Mouse (Mus musculus): Measurements from ENCODE around the gene Inca1.

Inca1 gene

DNA sequence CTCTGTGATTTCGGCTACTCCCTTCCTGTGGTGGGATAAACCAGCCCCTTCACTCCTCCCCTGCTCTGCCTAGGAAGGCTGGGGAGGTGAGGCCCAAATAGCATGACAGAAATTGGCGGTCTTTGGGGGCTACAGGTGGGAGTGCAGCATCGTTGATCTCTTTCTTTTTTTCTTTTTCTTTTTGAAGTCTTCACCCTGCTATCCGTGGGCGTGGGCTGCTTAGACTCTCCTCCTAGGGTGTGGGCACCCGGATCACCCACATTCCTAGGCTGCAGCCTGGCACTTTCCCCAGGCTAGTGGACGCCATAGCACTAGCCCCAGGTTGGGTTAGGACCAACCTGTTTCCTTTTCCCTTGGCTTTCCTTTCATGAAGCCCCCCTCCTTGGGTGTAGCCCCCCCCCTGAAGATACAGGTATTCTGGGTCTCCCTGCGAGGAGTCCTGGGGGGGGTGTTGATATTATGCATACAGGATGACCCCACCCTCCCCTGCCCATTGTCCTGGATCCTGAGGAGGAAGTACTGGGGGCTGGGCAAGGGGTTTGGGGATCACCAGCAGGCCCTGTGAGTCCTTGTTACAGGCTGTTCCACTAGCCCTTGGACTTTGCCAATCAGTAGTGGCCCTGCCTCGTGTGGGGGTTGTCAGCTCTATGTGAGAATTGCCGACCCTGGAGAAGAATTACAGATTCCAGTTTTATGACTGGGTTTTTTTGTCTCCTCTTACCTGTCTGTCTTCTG, 1.4 kb upstream of the Inca1 start:
- DNase-seq (ENCODE audit: low read depth): no peak

DNA sequence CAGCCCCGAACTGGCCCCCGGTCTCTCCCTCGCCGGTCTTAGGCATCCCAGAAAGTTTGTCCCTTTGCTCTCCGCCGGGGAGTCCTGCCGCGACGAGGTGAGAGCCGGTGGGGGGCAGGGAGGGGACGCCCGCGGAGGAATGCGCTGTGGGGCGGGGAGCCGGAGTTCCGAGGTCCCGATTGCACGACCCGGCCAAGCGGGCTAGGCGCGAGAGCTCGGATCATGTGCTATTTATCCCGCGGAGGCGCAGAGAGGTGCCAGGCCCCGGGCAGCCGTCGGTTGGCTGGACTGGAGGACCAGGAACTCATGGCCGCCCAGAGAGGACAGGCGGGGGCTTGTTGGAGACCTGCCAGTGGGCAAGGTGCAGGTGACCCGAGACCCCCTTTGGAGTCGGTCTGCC, 658 bp upstream of the Inca1 start:
- no peak for DNase-seq (ENCODE audit: low read depth)

- no peak for DNase-seq (ENCODE audit: low read depth)
These were observed 904 bp downstream of the Inca1 start for GRCm38 (mm10) chr11:70699051-70699450.

GRCm38 (mm10) chr11:70697376-70697775, 2.6 kb downstream of the Inca1 start:
- DNase-seq (ENCODE audit: low read depth): no peak

DNA sequence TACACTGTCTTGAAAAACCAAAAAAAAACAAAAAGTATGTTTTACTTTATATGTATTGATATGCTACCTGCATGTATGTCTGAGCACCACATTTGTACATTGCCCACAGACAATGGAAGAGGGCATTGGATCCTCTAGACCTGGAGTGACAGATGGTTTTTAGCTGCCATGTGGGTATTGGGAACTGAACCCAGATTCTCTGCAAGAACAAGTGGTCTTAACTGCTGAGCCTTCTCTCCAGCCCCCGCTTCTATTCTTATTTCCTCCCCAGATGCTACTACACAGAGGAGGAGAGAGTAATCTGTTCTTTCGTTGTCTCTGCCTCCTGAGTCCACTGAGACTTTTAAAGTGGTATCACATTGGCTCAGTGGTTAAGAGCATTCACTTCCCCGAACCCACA, 6.5 kb downstream of the Inca1 start:
- no peak for DNase-seq (ENCODE audit: low read depth)

DNA sequence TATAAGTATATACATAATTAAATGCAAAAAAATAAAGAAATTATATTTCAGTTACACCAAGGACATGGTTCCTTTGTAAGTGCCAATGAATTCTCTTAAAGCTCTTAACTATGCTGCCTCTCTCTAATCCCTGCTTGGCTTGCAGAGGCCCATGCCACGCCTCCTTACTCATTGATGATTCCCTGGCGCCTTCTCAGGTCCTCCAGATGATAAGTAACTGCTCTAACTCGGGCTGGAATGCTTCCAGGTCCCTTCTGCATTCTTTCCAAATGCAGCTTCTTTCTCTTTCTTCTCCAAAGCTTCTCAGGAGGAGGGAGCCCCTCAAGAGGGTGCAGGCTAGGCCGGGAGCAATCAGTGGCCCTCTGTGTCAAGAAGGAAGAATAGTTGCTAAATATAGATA, 10.4 kb downstream of the Inca1 start:
- DNase-seq (ENCODE audit: low read depth): no peak

DNA sequence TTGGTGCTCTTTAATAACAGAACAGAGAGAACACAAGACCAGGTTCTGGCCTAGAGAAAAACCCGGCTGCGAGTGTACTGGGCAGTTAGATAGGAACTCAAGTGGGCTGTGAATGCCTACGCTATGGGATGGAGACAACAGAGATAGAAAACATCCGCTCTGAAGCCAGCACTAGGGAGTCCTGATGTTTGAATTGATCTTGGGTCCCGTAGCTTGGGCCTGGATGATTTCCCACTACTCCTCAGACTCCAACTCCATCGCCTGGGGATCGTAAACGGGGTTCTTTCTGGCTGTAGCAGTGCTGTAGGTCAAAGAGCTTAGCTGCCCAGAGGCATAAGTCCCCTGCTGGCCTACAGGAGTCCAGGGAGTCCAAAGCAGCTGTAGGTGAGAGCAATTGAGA, 11.6 kb downstream of the Inca1 start:
- no peak for DNase-seq (ENCODE audit: low read depth)

DNA sequence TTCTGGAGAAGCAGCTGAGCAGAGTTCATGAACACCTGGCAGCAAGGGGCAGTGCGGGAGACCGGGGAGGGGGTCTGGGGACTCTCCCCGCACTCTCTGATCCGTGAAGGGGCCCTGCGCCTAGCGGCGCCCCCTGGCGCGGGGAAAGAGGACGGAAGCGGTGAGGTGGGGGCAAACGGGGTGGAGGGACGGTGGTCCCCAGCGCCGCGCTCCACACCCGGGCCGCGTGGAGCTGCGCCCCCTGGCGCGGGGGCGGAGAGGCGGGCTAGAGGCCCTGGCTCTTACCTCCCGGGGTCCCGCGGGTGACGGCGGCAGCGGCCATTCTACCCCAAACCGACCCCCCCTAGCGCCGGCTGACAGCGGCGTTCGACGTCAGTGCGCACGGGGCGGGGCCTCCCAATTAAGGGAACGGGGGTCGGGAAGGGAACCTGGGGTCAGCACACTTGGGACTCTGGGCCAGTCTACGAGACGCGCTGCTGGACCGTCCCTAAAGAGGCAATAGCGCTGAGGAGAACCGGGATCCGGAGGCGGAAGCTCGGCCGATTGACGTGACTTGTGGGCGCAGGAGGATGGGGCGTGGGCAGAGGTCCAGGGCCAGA, 12.3 kb downstream of the Inca1 start, which contains the start of gene Camta2:
Gene Camta2, minus strand, starts transcription at position 505 of the 599 bp plus-strand sequence.
- no peak for DNase-seq (ENCODE audit: low read depth)

GRCm38 (mm10) chr11:70686901-70687566, 12.9 kb downstream of the Inca1 start:
- no peak for DNase-seq (ENCODE audit: low read depth)

- no peak for DNase-seq (ENCODE audit: low read depth)
These were observed 16.3 kb downstream of the Inca1 start for GRCm38 (mm10) chr11:70683640-70684039.

DNA sequence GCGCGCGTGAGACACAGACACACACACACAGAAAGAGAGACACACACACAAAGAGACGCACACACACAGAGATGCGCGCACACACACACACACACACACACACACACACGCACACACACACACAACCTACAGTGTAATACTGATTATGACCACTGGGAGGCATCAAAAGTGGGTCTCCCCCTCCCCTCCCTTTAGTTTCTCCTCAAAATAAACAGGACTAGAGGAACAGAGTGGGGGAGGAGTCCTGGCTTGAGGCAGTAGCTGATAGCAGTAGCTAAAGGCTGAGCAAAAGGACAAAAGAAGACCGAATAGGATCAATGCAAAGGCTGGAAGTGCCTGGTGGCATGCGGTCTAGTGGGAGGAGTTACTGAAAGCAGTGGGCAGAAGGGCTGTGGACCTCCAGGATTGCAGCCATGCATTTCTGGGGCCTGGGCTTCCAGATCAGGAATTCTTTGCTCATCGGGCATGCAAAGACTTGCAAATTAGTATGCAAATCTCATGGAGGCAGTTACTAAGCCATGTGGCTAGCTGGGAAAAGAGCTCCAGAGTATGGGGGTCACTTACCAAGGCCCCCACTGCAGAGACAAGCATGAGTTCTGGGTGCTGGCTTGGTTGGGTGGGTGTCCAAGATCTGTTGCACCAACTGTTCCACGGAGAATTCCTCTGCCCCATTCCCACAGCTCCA, 17.9 kb downstream of the Inca1 start:
- no peak for DNase-seq (ENCODE audit: low read depth)

GRCm38 (mm10) chr11:70681170-70681569, 18.8 kb downstream of the Inca1 start:
- no peak for DNase-seq (ENCODE audit: low read depth)

DNA sequence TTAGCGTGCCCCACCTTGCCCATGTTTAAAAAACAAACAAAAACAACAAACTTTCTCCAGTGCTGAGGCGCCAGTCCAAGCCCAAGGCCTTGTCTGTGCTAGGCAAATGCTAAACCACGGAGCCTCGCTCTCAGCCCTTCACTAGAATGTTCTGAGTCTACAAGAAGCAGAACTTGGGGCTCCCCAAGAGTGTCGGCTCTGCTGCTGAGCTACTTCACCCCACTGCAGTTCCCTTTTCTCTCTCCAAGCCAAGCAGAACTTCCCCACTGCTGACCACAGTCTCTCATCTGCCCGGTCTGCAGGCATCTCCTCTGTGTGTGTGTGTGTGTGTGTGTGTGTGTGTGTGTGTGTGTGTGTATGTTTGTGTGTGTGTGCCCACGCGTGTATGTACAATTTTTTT, 20.1 kb downstream of the Inca1 start:
- no peak for DNase-seq (ENCODE audit: low read depth)

GRCm38 (mm10) chr11:70679361-70679760, 20.6 kb downstream of the Inca1 start:
- DNase-seq (ENCODE audit: low read depth): no peak

- no peak for DNase-seq (ENCODE audit: low read depth)
These were observed 21.4 kb downstream of the Inca1 start for GRCm38 (mm10) chr11:70678576-70678975.

DNA sequence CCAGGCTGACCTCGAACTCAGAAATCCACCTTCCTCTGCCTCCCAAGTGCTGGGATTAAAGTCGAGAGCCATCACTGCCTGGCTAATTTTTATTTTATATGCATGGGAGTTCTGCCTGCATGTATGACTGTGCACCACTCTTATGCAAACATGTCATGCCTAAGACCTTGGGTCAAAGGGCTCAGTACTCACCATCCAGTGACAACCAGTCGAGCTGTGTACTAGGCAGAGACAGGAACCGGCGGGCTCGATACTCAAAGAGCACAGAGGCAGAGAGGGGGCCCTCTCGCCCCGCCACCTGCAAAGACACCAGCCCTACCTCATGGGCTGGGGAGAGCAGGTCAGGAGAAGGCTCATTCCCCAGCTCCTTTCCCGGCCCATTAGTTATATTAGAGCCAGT, 21.9 kb downstream of the Inca1 start:
- DNase-seq (ENCODE audit: low read depth): no peak

- DNase-seq (ENCODE audit: low read depth): no peak
These were observed 25.5 kb downstream of the Inca1 start for GRCm38 (mm10) chr11:70674501-70674900.

DNA sequence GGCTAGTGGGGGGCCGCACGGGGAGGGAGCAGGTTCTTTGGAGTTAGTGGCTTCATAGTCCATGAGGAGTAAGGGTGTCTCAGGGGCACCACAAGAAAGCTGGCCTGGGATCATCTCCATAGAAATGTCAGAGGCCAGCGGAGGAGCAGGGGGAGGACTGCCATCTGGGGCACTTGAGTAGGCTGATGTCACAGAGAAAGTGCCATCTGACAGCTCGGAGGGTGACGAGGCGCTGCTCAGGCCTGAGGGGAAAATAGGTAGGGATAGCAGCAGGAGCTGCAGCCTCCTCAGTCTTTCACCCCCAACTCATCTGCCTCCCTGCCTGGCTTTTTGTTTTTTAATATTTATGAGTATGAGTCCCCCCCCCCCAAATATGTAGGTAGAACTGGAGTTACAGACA, 25.9 kb downstream of the Inca1 start:
- no peak for DNase-seq (ENCODE audit: low read depth)

- no peak for DNase-seq (ENCODE audit: low read depth)
These were observed 28.5 kb downstream of the Inca1 start for GRCm38 (mm10) chr11:70671333-70672047.

DNA sequence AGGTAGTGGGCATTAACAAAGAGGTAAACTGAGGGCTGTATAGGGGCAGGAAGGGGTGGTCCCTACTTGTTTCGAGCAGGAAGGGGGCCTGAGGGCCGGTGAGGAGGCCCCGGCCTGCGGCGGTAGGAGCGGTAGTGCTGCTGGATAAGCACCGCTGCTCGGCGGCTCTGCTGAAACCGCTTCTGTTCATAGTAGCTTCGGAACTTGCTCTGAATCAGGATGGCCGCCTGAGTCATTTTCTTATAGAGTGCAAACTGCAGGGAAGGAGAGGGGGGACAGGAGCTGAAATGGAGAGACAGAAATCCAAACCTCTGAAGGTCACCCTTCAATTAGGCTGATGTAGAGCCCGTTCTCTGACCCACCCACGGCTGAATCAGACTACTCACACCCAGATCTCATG, 29.5 kb downstream of the Inca1 start:
- no peak for DNase-seq (ENCODE audit: low read depth)

DNA sequence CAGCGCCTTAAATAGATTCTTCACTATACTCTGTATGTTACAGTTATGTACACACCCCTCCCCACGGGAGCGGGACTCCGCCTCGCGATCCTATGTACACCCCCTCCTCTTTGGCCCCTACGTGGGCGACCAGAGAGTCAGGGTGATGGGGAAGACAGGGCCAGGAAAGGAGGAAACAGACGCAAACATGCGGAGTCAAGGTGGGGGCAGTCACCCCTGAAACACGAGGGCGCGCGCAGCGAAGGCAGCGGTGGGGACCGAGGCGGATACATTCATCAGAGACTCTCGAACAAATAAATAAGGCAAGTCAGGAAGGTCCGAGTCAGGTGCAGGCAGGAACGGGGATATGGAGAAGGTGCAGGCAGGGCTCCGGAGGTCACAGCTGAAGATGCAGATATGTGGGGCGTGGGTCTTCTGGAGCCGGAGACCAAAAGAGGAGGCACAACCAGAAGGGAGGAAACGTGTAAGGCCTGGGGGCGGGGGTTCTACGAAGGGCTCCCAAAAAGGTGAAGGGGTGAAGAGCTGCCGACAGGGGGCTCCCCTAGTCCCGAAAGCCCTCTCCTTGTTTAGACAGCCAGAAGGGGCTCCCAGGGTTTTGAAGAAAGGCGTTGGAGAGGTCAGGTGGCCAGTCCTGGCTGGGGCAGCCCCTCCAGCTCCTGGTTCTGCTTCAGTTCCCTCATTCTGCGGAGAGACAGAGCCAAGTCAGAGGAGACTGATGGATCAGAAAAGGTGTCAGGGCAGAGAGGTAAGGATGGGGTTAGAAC, 30.2 kb downstream of the Inca1 start:
- no peak for DNase-seq (ENCODE audit: low read depth)

All from fibroblast of lung, adult 2 months (primary cell).